24 mouse cellular contexts compared by ENCODE assay signal in the genomic region with DNA sequence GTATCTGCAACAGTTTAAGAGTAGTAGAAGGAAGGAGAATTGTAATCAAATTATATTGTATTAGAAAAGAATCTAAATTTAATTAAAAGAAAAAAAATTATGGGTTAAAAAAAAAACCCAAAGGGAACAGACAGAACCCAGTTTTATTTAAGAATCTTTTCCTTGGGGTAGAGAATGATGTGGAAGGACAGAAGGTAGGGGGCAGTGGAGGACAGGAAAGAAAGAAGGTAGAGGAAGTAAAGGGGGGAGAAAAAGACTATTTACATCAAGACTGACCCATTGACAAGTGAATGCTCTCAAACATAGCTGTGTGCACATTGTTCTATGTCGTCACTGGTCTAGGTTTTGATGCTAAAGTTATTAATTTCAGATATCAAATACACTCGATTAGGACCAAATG.
DNase-seq lines count a peak whose midpoint lies in the region; ATAC-seq and TF ChIP-seq lines count a peak whose summit lies in the region.
"Had no signal": no experiment of that assay in that cellular context is flagged by ENCODE, and none has a peak within 500 bp of the region (broad histone marks: within the 10 kb centered on the region; RNA-seq: fewer than 3 reads in every experiment).

No protein-coding gene starts in this region.

- H3K36me3 ChIP-seq in embryonic facial prominence, embryonic 11.5 days (replicated peaks; ENCODE audit: control insufficient read depth, insufficient read depth, low read depth, low read length), result no peaks in the 10 kb centered on the region
- no peaks in the 10 kb centered on the region for H3K36me3 ChIP-seq in embryonic facial prominence, embryonic 10.5 days (replicated peaks)
- no peaks in the 10 kb centered on the region for H3K36me3 ChIP-seq in intestine, postnatal 0 days (ENCODE audit: control insufficient read depth, insufficient read depth)
- H3K36me3 ChIP-seq in intestine, embryonic 16.5 days (ENCODE audit: control insufficient read depth, insufficient read depth, low read length), result no peaks in the 10 kb centered on the region
- H3K36me3 ChIP-seq in midbrain, postnatal 0 days (ENCODE audit: insufficient read depth, low read length), result no peaks in the 10 kb centered on the region
- H3K36me3 ChIP-seq in midbrain, embryonic 10.5 days, result no peaks in the 10 kb centered on the region
- H3K36me3 ChIP-seq in hindbrain, embryonic 16.5 days (ENCODE audit: control insufficient read depth, insufficient read depth, low read length), result no peaks in the 10 kb centered on the region
- H3K36me3 ChIP-seq: embryonic facial prominence, embryonic 13.5 days; forebrain, embryonic 12.5 days; hindbrain, embryonic 13.5 days; intestine, embryonic 15.5 days; kidney, embryonic 15.5 days had no signal

- H3K4me1 ChIP-seq in embryonic facial prominence, embryonic 11.5 days (ENCODE audit: control insufficient read depth, insufficient read depth, low read length), result no peaks in the 10 kb centered on the region
- H3K4me1 ChIP-seq in embryonic facial prominence, embryonic 10.5 days, result no peaks in the 10 kb centered on the region
- no peaks in the 10 kb centered on the region for H3K4me1 ChIP-seq in intestine, postnatal 0 days (replicated peaks; ENCODE audit: control insufficient read depth, insufficient read depth, low read length)
- no peaks in the 10 kb centered on the region for H3K4me1 ChIP-seq in intestine, embryonic 16.5 days (ENCODE audit: control insufficient read depth, insufficient read depth, low read length)
- no peaks in the 10 kb centered on the region for H3K4me1 ChIP-seq in midbrain, postnatal 0 days (ENCODE audit: insufficient read depth, low read length)
- no peaks in the 10 kb centered on the region for H3K4me1 ChIP-seq in midbrain, embryonic 10.5 days
- no peaks in the 10 kb centered on the region for H3K4me1 ChIP-seq in hindbrain, embryonic 16.5 days (ENCODE audit: control insufficient read depth, insufficient read depth, low read depth, low read length)
- H3K4me1 ChIP-seq: embryonic facial prominence, embryonic 13.5 days; forebrain, embryonic 12.5 days; hindbrain, embryonic 13.5 days; intestine, embryonic 15.5 days; kidney, embryonic 15.5 days had no signal

- no peak overlapping the region for H3K9ac ChIP-seq in embryonic facial prominence, embryonic 11.5 days (replicated peaks; ENCODE audit: low read length)
- H3K9ac ChIP-seq in intestine, postnatal 0 days (ENCODE audit: low read depth, low read length), result no peak overlapping the region
- no peak overlapping the region for H3K9ac ChIP-seq in intestine, embryonic 16.5 days (ENCODE audit: low read depth, low read length)
- H3K9ac ChIP-seq in midbrain, postnatal 0 days (replicated peaks; ENCODE audit: low read length, poor library complexity, severe bottlenecking), result no peak overlapping the region
- no peak overlapping the region for H3K9ac ChIP-seq in hindbrain, embryonic 16.5 days (ENCODE audit: low read depth, low read length)
- H3K9ac ChIP-seq: embryonic facial prominence, embryonic 13.5 days; forebrain, embryonic 12.5 days; hindbrain, embryonic 13.5 days; intestine, embryonic 15.5 days; kidney, embryonic 15.5 days had no signal

- 64% methylated on average over 2 of the region's 2 CpGs for WGBS in embryonic facial prominence, embryonic 11.5 days
- 60% methylated on average over 2 of the region's 2 CpGs for WGBS in embryonic facial prominence, embryonic 10.5 days
- WGBS in intestine, postnatal 0 days, result 70% methylated on average over 2 of the region's 2 CpGs
- 71% methylated on average over 2 of the region's 2 CpGs for WGBS in intestine, embryonic 16.5 days
- WGBS in midbrain, postnatal 0 days, result 73% methylated on average over 2 of the region's 2 CpGs
- WGBS in midbrain, embryonic 10.5 days, result 76% methylated on average over 2 of the region's 2 CpGs
- WGBS in hindbrain, embryonic 16.5 days, result 66% methylated on average over 2 of the region's 2 CpGs

- H3K4me2 ChIP-seq in embryonic facial prominence, embryonic 11.5 days (ENCODE audit: low read depth, low read length), result no peak overlapping the region
- H3K4me2 ChIP-seq in intestine, postnatal 0 days (replicated peaks; ENCODE audit: low read depth), result no peak overlapping the region
- H3K4me2 ChIP-seq in intestine, embryonic 16.5 days (ENCODE audit: low read depth, low read length), result no peak overlapping the region
- H3K4me2 ChIP-seq in midbrain, postnatal 0 days (ENCODE audit: low read depth, low read length, poor library complexity, severe bottlenecking), result no peak overlapping the region
- H3K4me2 ChIP-seq in hindbrain, embryonic 16.5 days (ENCODE audit: low read length), result no peak overlapping the region
- H3K4me2 ChIP-seq: embryonic facial prominence, embryonic 13.5 days; forebrain, embryonic 12.5 days; hindbrain, embryonic 13.5 days; intestine, embryonic 15.5 days; kidney, embryonic 15.5 days; midbrain, embryonic 11.5 days had no signal

- no peaks in the 10 kb centered on the region for H3K9me3 ChIP-seq in embryonic facial prominence, embryonic 11.5 days (replicated peaks; ENCODE audit: control insufficient read depth, low read length)
- no peaks in the 10 kb centered on the region for H3K9me3 ChIP-seq in embryonic facial prominence, embryonic 10.5 days
- H3K9me3 ChIP-seq in intestine, postnatal 0 days (ENCODE audit: control insufficient read depth), result no peaks in the 10 kb centered on the region
- H3K9me3 ChIP-seq in intestine, embryonic 16.5 days (ENCODE audit: control insufficient read depth, low read length), result no peaks in the 10 kb centered on the region
- H3K9me3 ChIP-seq in midbrain, postnatal 0 days (ENCODE audit: low read length), result no peaks in the 10 kb centered on the region
- H3K9me3 ChIP-seq in midbrain, embryonic 10.5 days (replicated peaks), result no peaks in the 10 kb centered on the region
- no peaks in the 10 kb centered on the region for H3K9me3 ChIP-seq in hindbrain, embryonic 16.5 days (ENCODE audit: control insufficient read depth, low read length)
- H3K9me3 ChIP-seq: embryonic facial prominence, embryonic 13.5 days; forebrain, embryonic 12.5 days; hindbrain, embryonic 13.5 days; intestine, embryonic 15.5 days; kidney, embryonic 15.5 days had no signal

- no peak overlapping the region for H3K27ac ChIP-seq in embryonic facial prominence, embryonic 11.5 days (replicated peaks; ENCODE audit: low read depth, low read length)
- no peak overlapping the region for H3K27ac ChIP-seq in embryonic facial prominence, embryonic 10.5 days (replicated peaks)
- no peak overlapping the region for H3K27ac ChIP-seq in intestine, postnatal 0 days (ENCODE audit: low read depth, low read length)
- H3K27ac ChIP-seq in intestine, embryonic 16.5 days (ENCODE audit: low read length), result no peak overlapping the region
- no peak overlapping the region for H3K27ac ChIP-seq in midbrain, postnatal 0 days (ENCODE audit: low read depth, low read length)
- no peak overlapping the region for H3K27ac ChIP-seq in midbrain, embryonic 10.5 days (replicated peaks)
- no peak overlapping the region for H3K27ac ChIP-seq in hindbrain, embryonic 16.5 days (ENCODE audit: low read depth, low read length)
- H3K27ac ChIP-seq: embryonic facial prominence, embryonic 13.5 days; forebrain, embryonic 12.5 days; hindbrain, embryonic 13.5 days; intestine, embryonic 15.5 days; kidney, embryonic 15.5 days had no signal

- peak; percentile 31 for TF ChIP-seq CTCF in intestine, postnatal 0 days (IDR thresholded peaks at IDR 0.05; ENCODE audit: low read depth)
- peak; percentile 54 for TF ChIP-seq CTCF in midbrain, postnatal 0 days (IDR thresholded peaks at IDR 0.05)

- peak; percentile 14 for DNase-seq in embryonic facial prominence, embryonic 11.5 days (ENCODE audit: low spot score)
- DNase-seq in embryonic facial prominence, embryonic 10.5 days (ENCODE audit: low spot score), result no peak
- DNase-seq in midbrain, postnatal 0 days (ENCODE audit: low spot score), result no peak
- DNase-seq in midbrain, embryonic 10.5 days (ENCODE audit: low spot score), result no peak
- DNase-seq: adrenal gland, adult 2 months; cerebellum, adult 18-20 months; gastrocnemius, postnatal 14 days; heart, adult 18-20 months; heart, postnatal 36 days; kidney, postnatal 4 days; lung, postnatal 10 days; right cerebral cortex, postnatal 25 days; thymus, postnatal 14 days had no signal

- H3K4me3 ChIP-seq in embryonic facial prominence, embryonic 11.5 days (ENCODE audit: low read depth, low read length), result no peak overlapping the region
- H3K4me3 ChIP-seq in embryonic facial prominence, embryonic 10.5 days, result no peak overlapping the region
- H3K4me3 ChIP-seq in intestine, postnatal 0 days (ENCODE audit: low read depth, low read length), result no peak overlapping the region
- no peak overlapping the region for H3K4me3 ChIP-seq in intestine, embryonic 16.5 days (ENCODE audit: low read length)
- no peak overlapping the region for H3K4me3 ChIP-seq in midbrain, postnatal 0 days (ENCODE audit: low read depth, low read length)
- no peak overlapping the region for H3K4me3 ChIP-seq in midbrain, embryonic 10.5 days
- H3K4me3 ChIP-seq in hindbrain, embryonic 16.5 days (ENCODE audit: low read length), result no peak overlapping the region
- H3K4me3 ChIP-seq: embryonic facial prominence, embryonic 13.5 days; erythroblast, embryonic 14.5 days; forebrain, embryonic 12.5 days; hindbrain, embryonic 13.5 days; intestine, embryonic 15.5 days; kidney, embryonic 15.5 days had no signal

- no peak for ATAC-seq in embryonic facial prominence, embryonic 11.5 days (replicated peaks; ENCODE audit: insufficient number of reproducible peaks, low FRiP score, low TSS enrichment, low read depth)
- ATAC-seq in intestine, postnatal 0 days, result no peak
- no peak for ATAC-seq in intestine, embryonic 16.5 days
- no peak for ATAC-seq in midbrain, postnatal 0 days (ENCODE audit: low FRiP score)
- no peak for ATAC-seq in hindbrain, embryonic 16.5 days
- ATAC-seq: intestine, embryonic 15.5 days; Patski had no signal

- no peaks in the 10 kb centered on the region for H3K27me3 ChIP-seq in embryonic facial prominence, embryonic 11.5 days (ENCODE audit: control insufficient read depth, insufficient read depth, low read length)
- H3K27me3 ChIP-seq in embryonic facial prominence, embryonic 10.5 days (replicated peaks; ENCODE audit: low read depth, poor library complexity, severe bottlenecking), result no peaks in the 10 kb centered on the region
- H3K27me3 ChIP-seq in intestine, postnatal 0 days (replicated peaks; ENCODE audit: control insufficient read depth, insufficient read depth, low read length), result no peaks in the 10 kb centered on the region
- H3K27me3 ChIP-seq in intestine, embryonic 16.5 days (replicated peaks; ENCODE audit: control insufficient read depth, insufficient read depth, low read length), result no peaks in the 10 kb centered on the region
- no peaks in the 10 kb centered on the region for H3K27me3 ChIP-seq in midbrain, postnatal 0 days (ENCODE audit: insufficient read depth, low read length)
- H3K27me3 ChIP-seq in midbrain, embryonic 10.5 days (ENCODE audit: low read depth, poor library complexity, severe bottlenecking), result no peaks in the 10 kb centered on the region
- H3K27me3 ChIP-seq in hindbrain, embryonic 16.5 days (replicated peaks; ENCODE audit: control insufficient read depth, insufficient read depth, low read length), result no peaks in the 10 kb centered on the region
- H3K27me3 ChIP-seq: embryonic facial prominence, embryonic 13.5 days; forebrain, embryonic 12.5 days; hindbrain, embryonic 13.5 days; intestine, embryonic 15.5 days; kidney, embryonic 15.5 days had no signal
